Mouse (Mus musculus) liver, embryonic 14.5 days (tissue): ENCODE measurements around the gene Cat.
A peak's percentile ranks its signal among the peaks of the same experiment; 100 is the strongest.

ENCODE experiments used
- CTCF ChIP-seq: IDR thresholded peaks from 2 replicates; pipeline ENCODE4 v1.5.1; 2016; ENCODE audit warnings: antibody characterized with exemption, low read depth, control low read depth
- EP300 ChIP-seq: IDR thresholded peaks from 2 replicates; pipeline ENCODE4 v1.6.1; 2016; ENCODE audit warnings: antibody characterized with exemption, low read depth

- peak; percentile 96 for TF ChIP-seq CTCF
- no peak for TF ChIP-seq EP300
Observed at GRCm38 (mm10) chr2:103456646-103457045, 28.3 kb downstream of the Cat start.
